Mouse (Mus musculus): ENCODE data around the gene Vegfd.

Gene Vegfd

GRCm38 (mm10) chrX:164419955-164420354, 46.8 kb downstream of the Vegfd start:
- no peak for DNase-seq (ENCODE audit: low spot score)

GRCm38 (mm10) chrX:164420518-164420917, 47.3 kb downstream of the Vegfd start:
- no peak for DNase-seq (ENCODE audit: low spot score)

GRCm38 (mm10) chrX:164424821-164425220, 51.6 kb downstream of the Vegfd start:
- DNase-seq (ENCODE audit: low spot score): no peak

GRCm38 (mm10) chrX:164427295-164427694, 54.1 kb downstream of the Vegfd start:
- DNase-seq (ENCODE audit: low spot score): no peak

GRCm38 (mm10) chrX:164428224-164428623, 55.0 kb downstream of the Vegfd start:
- DNase-seq (ENCODE audit: low spot score): no peak

GRCm38 (mm10) chrX:164430621-164431020, 57.4 kb downstream of the Vegfd start:
- DNase-seq (ENCODE audit: low spot score): no peak

GRCm38 (mm10) chrX:164431133-164431532, 58.0 kb downstream of the Vegfd start:
- DNase-seq (ENCODE audit: low spot score): no peak

- no peak for DNase-seq (ENCODE audit: low spot score)
These were observed 58.4 kb downstream of the Vegfd start for GRCm38 (mm10) chrX:164431541-164431940.

- DNase-seq (ENCODE audit: low spot score): no peak
These were observed 59.5 kb downstream of the Vegfd start for GRCm38 (mm10) chrX:164432682-164433081.

GRCm38 (mm10) chrX:164436709-164437108, 63.5 kb downstream of the Vegfd start, which contains the start of gene Asb11:
TSS of gene Asb11 (plus strand) at chrX:164436994.
- no peak for DNase-seq (ENCODE audit: low spot score)

- DNase-seq (ENCODE audit: low spot score): no peak
These were observed 66.3 kb downstream of the Vegfd start for GRCm38 (mm10) chrX:164439462-164439861.

GRCm38 (mm10) chrX:164440140-164440539, 67.0 kb downstream of the Vegfd start:
- no peak for DNase-seq (ENCODE audit: low spot score)

GRCm38 (mm10) chrX:164440703-164441102, 67.5 kb downstream of the Vegfd start:
- no peak for DNase-seq (ENCODE audit: low spot score)

- DNase-seq (ENCODE audit: low spot score): peak; percentile 1
These were observed 68.1 kb downstream of the Vegfd start for GRCm38 (mm10) chrX:164441306-164441705.

- no peak for DNase-seq (ENCODE audit: low spot score)
These were observed 72.4 kb downstream of the Vegfd start for GRCm38 (mm10) chrX:164445601-164446000.

GRCm38 (mm10) chrX:164446106-164446551, 73.0 kb downstream of the Vegfd start:
- DNase-seq (ENCODE audit: low spot score): no peak

- no peak for DNase-seq (ENCODE audit: low spot score)
These were observed 73.9 kb downstream of the Vegfd start for GRCm38 (mm10) chrX:164446835-164447681.

GRCm38 (mm10) chrX:164447682-164448071, 74.5 kb downstream of the Vegfd start:
- DNase-seq (ENCODE audit: low spot score): no peak

- DNase-seq (ENCODE audit: low spot score): peak; percentile 80
These were observed 76.0 kb downstream of the Vegfd start for GRCm38 (mm10) chrX:164449201-164449600.

All from retina, embryonic 14.5 days (tissue).